In the genomic region with DNA sequence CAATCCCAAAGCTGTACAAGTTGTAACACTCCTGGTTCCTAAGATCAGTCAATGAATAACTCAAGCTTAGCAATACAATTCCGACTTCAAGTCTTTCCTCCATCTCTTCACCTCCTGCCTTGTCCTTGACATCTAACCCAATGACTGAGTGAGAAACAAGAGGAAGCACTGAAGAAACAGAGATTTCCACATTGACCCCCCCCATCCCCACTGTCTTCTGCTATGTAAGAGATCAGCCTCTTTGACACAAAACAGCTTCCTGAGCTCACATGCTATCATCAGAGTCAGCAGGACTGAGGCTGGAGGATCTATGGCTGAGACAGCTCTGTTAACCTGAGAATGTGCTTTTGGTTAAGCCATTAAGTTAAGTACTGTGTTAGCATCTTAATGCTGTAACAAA, we compare ENCODE assay signal across 22 mouse cellular contexts. TPM values are rescaled to one million over a fixed set of nuclear protein-coding genes. Genes with fewer than 3 reads are reported as not detected.
"Had no signal": no experiment of that assay in that cellular context is flagged by ENCODE, and none has a peak within 500 bp of the region (broad histone marks: within the 10 kb centered on the region; RNA-seq: fewer than 3 reads in every experiment).

No protein-coding gene starts in this region.

- H3K27ac ChIP-seq: kidney, postnatal 0 days; limb, embryonic 15.5 days; midbrain, embryonic 15.5 days; neural tube, embryonic 13.5 days; stomach, embryonic 15.5 days had no signal

- DNase-seq: kidney, adult 8-10 months; kidney, postnatal 36 days; layer of hippocampus, adult 9-11 months; layer of hippocampus, postnatal 36 days; lung, adult 18-20 months; right cerebral cortex, postnatal 14 days; thymus, postnatal 36 days had no signal

- H3K4me2 ChIP-seq: limb, embryonic 15.5 days; midbrain, embryonic 11.5 days; midbrain, embryonic 15.5 days; neural tube, embryonic 13.5 days; stomach, embryonic 15.5 days had no signal

- H3K36me3 ChIP-seq: limb, embryonic 15.5 days; midbrain, embryonic 15.5 days; neural tube, embryonic 13.5 days; stomach, embryonic 15.5 days had no signal

- H3K27me3 ChIP-seq: limb, embryonic 15.5 days; midbrain, embryonic 15.5 days; neural tube, embryonic 13.5 days; stomach, embryonic 15.5 days had no signal

- H3K4me3 ChIP-seq: limb, embryonic 15.5 days; midbrain, embryonic 15.5 days; neural tube, embryonic 13.5 days; stomach, embryonic 15.5 days had no signal

- H3K9ac ChIP-seq: limb, embryonic 15.5 days; midbrain, embryonic 15.5 days; neural tube, embryonic 13.5 days; stomach, embryonic 15.5 days had no signal

- ATAC-seq: intestine, embryonic 16.5 days; midbrain, embryonic 15.5 days had no signal

- H3K4me1 ChIP-seq: limb, embryonic 15.5 days; midbrain, embryonic 15.5 days; neural tube, embryonic 13.5 days; stomach, embryonic 15.5 days had no signal

- H3K9me3 ChIP-seq: limb, embryonic 15.5 days; midbrain, embryonic 15.5 days; neural tube, embryonic 13.5 days; stomach, embryonic 15.5 days had no signal

RNA-seq across cellular contexts. Expression of gene Tchhl1, which starts 42.5 kb away (rescaled TPM):
- total RNA-seq: layer of hippocampus, adult 18-20 months; layer of hippocampus, postnatal 36 days; left cerebral cortex, adult 8-10 months; left cerebral cortex, postnatal 25 days had no signal
- polyA plus RNA-seq: intestine, embryonic 16.5 days; limb, embryonic 11.5 days; limb, embryonic 15.5 days; lung, embryonic 16.5 days; midbrain, embryonic 11.5 days; midbrain, embryonic 15.5 days; neural tube, embryonic 13.5 days; spleen, adult 2 months; stomach, embryonic 15.5 days; testis, adult 2 months; thymus, postnatal 0 days had no signal
